Mouse (Mus musculus) granulocyte monocyte progenitor cell, adult 5-6 weeks (primary cell): ENCODE measurements around the gene Cand1. TPM values are rescaled to one million over a fixed set of nuclear protein-coding genes. Genes with fewer than 3 reads are reported as not detected.
A peak's percentile ranks its signal among the peaks of the same experiment; 100 is the strongest.

ENCODE experiments used
- ATAC-seq: replicated peaks from 2 replicates; pipeline ENCODE4 v1.8.0; 2016; ENCODE audit warnings: mild to moderate bottlenecking, moderate TSS enrichment, inconsistent platforms; ENCODE audit not compliant: poor library complexity, severe bottlenecking
- total RNA-seq, 2 experiments: library from RNA; stranded (forward) in 1 of 2; stranded (reverse) in 1 of 2; fragments of 200-712, 200-1000 nt in 1 of 2; fragments of >200 nt in 1 of 2; fragmentation: Nextera tagmentation in 1 of 2; gene quantifications; 2 replicates each; pipeline ENCODE4 v1.2.3; 2014 to 2017

Cand1 gene
- total RNA-seq, 2 experiments from 2014 or later, result 37.8 to 44.0 TPM

DNA sequence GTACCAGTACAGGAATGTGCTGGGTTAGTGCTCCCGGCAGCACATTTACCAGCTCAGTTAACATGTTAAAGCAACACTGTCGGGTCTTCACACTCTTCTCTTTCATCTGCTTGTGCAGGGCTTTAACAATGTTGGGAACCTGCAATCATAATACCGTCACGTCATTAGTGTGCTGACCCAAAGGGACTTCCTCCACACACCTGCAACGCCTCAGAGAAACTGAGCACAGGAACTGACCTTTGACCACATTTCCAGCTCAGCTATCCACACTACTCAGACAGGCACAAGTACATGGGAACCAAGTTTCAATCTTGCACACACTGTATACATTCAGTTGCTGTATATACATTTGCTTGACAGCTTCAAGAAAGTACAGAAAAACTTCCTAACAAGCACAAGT lies 27.4 kb downstream of the Cand1 start:
- no peak for ATAC-seq

DNA sequence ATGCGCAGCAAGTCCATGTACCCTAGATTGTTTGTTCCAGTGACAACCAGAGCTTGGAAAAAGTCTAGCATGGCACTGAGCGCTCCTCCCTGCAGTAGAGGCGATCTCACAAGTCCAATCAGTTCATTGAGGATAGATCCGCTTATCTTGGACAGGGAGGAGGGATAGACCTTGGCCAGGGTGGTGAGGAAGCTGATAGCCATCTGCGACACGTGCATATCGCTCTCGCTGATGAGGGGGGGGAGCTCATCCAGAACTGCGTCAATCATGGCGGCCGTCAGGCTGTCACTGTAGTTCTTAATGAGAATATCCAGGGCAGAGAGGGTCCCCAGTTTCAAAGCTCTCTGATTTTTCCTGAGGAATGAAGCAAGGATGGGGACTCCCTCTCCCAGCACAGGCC lies 28.6 kb downstream of the Cand1 start:
- ATAC-seq, result no peak

DNA sequence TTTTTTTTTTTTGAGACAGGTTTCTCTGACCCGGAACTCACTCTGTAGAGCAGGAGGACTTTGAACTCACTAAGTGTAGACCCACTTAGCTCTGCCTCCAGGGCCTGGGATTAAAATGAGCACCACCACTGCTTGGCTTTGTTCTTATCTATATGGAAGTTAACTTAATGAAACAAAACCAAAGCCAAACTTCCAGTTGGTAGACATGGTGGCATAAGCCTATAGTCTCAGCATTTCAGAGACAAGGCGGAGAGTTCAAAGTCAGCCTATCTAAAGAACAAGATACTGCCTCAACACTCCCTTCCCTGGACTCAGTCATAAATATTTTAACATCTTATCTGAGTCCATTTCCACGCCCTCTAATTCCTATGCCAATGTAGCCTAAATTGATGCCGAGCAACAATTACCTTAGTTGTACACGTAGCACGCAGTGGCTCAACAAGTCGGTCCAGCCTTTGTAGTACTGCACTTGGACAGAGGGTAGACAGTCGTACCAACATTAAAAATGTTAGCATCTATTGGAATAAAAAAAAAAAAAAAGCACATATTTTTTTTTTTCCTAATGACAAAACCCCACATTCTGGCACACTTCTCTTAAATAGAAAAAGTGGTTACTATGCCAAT lies 33.4 kb downstream of the Cand1 start:
- ATAC-seq, result no peak

DNA sequence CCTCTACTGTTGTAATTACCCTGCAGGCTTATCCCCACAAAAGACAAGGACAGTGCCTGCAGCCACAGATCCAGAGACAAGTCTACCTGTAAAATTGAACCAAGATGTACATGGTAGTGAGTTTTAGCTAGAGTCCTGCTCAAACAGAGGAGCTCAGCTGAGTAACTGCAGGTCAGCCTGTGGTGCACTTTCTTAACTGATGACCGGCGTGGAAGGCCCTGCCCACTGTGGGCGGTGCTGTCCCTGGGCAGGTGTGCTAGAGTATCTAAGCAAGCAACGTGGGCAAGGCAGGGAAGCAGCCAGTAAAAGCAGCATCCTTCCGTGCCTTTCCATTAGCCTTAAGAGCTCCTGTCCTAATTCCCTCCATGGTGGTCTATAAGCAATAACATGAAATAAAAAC lies 34.6 kb downstream of the Cand1 start:
- no peak for ATAC-seq

DNA sequence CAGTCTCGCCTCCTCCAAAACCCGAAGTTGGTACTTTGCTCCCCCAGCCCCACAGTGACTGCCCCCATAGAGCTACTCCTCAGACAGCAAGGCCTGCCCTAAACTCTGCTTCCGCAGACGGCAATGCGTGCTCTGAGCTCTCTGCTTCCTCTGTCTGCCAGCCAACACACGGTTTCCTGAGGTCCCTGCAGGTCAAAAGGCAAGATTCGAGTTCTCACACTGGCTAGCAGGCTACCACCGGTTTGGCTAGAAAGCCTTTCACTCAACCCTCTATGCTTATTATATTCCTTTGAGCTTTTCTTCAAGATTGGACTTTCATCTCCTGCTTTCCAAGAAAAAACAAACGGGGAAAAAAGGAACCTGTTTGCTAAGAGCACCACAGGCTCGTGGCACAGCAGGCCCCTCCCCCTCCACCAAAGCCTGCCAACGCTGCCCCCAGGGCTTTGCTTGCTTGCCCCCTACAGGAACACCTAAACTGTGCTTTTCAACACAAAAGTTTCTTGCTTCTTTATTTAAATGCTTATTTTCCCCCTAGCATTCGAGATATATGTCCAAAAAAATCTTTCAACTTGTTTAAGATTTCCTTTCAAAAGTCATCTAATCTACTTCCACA lies 35.4 kb downstream of the Cand1 start:
- peak; percentile 66 for ATAC-seq

DNA sequence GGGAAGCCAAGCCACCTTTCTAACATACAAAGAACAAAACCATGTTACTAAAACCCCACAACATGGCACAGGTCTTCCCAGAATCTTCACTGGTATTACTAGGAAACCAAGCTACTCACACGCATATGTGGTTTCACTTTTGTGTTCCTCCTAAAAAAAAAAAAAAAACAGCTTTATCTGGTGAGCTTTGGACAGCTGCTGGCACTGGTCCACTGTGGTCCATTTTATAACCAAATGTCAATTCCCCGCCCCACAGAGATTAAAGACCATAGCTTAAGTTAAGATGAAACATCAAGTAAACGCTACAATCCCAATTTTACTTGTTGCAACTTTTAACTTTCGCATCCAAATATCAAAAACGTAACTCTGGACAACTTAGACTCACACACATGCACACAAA lies 40.0 kb downstream of the Cand1 start:
- no peak for ATAC-seq

DNA sequence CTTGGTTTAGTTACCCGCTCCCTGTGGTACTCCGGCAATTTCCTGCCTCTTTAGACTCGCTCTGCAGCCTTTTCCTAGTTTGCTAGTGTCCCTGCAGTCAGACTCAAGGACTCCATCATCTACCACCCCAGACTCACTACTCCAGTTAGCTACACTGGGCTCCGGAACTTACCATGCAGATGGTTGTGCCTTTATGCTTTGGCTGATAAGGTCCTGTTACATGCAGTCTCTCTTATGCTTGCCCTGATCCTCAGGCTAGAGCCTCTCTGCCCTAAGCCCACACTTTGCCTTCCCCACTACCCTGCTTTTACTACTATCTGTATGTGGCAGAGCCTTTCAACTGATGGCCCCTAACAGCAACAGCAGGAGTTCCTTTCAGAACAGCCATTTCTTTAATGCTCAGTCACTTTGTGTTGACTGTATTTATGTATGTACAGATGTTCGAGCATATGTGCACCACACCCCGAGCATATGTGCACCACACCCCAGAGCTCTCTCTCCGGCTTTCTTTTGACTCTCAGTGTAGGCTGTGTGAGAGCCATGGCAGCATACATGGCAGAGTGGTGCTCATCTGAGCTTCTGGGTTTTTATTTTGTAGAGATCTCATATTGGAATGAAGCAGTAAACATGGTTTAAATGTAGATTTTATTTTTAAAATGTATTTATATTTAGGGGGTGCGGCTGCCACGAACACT lies 41.5 kb downstream of the Cand1 start:
- ATAC-seq, result no peak

DNA sequence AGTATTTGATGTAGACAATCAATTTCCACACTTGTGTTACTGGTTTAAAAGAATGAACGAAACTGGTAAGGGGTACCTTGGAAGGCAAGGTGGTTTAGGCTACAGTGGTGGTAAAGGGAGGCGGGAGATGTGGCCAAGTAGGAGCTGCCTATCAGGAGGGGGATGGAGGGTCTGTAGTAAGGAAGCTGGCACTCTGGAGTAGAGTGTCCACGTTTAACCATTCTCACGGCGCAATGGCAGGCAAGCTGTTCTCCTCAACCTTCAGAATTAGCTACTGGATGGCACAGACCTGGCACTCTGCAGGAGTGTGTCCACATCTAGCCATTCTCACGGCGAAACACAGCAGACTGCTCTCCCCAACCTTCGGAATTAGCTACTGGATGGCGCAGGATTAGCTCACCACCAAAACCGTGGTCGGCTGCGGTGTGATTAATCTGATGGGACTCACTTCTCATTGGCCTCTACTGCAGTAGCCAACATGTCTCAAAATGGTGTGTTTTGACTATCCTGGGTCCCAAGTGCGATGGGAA lies 42.2 kb downstream of the Cand1 start:
- no peak for ATAC-seq

DNA sequence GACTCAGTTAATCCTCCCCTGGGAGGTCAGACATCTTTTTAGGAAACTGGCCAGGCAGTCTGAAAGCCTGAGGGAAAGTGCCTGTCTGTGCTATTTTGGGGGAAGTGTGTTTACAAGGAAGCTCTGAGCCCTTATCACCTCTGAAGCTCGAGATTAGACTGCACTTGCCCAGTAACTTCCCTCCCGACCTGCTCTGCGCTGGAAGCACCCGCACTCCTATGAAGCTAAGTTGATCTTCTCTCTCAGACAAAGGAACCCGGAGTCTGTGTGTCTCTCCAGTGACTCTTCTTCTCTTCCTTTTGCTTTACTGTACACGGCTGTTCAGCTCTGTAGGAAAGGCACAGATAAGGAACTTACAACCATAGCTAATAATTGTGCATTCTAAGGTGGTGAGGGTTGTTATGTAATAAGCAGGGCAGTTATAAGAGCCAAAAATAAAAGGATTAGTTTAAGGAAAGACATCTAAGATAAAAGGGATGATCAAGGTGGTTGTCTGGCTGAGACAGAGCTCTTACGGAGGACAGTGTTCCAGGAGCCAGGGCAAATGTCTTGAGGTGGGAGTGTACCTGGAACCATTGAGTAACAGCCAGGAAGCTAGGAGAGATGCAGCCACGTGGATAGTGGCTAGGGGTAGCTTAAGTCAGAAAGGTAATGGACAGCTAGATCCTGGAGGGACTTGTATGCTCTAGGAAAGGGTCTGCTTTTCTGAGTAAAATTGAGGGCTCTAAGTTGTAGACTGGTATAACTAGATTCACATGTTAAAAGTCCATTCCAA lies 47.1 kb downstream of the Cand1 start:
- 0 out of 2 replicates have a peak, but pooled peaks have one; percentile 27 for ATAC-seq

DNA sequence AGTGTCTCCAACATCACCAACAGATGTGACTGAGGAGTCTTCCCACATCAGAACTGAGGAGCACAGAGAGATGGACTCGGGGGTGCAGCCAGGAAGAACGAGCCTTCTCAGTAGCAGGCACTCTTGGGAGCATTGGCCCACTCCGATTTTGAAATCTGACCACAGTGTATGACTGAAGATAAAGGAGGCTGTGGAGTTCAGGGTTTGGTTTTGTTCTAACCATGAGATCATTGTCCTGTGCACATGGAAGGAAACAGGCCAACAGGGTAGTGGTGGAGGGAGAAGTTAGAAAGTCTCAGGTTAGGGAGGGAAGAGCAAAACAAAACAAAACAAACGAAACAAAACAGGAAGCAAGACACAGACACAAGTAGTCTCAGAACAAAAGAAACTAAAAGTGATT lies 52.1 kb downstream of the Cand1 start:
- peak; percentile 89 for ATAC-seq

DNA sequence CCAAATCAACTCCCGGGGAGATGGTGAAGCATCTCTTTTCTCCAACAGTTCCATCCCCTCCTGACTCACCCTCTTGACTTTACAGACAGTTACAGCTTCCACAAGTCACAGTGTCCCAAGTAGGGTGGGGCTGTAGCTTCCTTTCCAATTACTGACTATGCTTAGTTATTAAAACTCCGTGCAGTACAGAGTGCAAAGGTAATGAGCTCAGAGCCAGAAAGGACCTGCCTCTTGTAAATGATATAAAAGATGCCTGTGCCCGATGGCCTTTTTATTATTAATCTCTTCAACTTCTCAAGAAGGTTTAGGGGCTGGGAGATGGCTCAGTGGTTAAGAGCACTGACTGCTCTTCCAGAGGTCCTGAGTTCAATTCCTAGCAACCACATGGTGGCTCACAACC lies 70.2 kb downstream of the Cand1 start:
- no peak for ATAC-seq

DNA sequence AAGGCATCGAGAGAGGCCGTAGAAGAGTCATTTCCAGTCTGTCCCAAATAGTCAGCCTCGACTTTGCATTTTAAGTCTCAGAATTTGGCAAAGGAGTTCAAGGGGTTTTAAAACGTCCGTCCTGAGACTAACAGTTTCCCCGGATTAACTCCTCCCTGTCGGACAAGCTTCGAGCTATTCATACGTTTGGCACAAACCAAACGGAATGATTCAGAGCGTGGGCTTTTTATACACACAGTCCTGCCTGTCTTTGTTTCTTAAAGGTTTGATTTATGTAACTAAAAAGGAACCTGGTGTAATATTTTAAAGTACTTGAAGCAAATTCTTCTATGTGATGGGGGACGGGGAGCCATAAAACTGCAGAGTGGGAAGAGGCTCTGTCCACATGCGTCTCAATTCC lies 70.6 kb downstream of the Cand1 start:
- ATAC-seq, result no peak

DNA sequence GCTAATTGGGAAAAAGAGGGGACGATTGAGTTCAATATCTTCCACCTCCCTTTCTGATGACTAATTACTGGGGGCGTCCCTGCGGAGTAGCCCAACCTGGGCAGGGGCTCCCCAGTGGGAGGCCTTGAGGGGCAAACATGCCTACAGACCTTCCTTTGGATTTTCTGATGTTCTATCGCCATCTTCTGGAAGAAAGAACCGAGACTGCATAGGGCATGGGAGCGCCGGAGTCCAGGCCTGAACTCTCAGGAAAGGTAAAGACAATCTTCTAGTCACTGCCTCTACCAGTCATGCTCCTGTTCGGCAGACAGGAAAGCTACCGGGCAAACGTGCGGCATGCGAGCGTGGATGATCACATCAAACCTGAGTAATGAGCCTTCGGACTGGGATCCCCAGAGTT lies 71.1 kb downstream of the Cand1 start:
- ATAC-seq, result no peak

DNA sequence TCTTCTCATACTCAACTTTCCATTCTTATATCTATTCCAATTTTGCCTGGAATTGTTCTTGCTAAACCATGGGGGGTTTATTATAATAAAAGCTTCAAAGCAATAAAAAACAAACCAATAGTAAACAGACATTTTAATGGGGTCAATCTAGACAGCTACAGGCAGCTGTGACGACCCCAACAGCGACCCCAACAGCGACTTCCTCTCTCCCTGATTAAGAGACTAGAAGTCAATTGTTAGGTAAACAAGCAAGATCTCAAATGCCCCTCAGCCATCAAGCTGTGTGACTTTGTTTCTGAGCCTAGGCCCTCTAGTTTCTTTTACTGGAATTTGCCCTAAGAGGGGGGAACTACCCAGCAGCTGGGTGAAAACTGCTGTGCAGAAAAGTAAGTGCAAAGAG lies 72.0 kb downstream of the Cand1 start:
- no peak for ATAC-seq

DNA sequence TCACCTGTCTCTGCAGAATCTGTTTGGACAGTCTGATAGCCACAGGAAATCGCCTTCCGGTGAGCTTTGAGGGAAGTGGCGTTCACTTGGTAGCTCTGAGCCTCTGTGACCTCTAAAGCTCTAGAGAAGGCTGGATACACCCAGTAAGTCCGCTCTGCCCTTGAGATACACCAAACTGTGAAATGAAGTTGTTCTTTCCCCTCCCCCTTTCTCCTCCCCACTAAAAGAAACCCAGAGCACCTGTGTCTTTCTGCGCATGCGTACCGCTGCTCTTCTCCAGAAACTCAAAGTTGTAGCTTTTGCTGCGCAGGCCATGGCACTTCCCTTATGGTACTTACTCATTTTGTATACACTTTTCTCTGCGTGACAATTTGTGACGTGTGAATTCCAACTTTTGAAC lies 74.8 kb downstream of the Cand1 start:
- ATAC-seq, result no peak

DNA sequence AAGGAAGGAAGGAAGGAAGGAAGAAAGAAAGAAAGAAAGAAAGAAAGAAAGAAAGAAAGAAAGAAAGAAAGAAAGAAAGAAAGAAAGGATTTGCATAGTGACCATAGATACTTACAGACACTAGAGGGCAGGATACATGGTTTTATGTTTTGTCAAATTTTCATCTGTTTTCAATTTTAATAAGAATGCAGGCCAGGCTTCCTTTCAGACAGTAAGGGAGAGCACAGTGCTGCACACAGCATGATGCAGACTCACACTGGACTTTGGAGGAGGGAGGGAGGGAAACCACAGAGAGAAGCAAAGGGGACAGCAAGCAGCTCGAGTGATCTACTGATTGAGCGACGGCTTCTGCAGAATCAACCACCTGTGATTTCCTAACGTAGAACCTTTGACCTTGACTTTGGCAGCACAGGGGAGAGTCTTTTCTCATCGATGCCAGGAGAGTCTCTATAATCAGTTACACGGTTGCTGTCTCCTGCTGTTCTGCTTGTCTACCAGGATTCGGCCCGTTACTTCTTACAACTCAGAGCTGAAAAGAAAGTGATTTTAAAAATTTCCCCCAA lies 78.0 kb downstream of the Cand1 start:
- no peak for ATAC-seq

DNA sequence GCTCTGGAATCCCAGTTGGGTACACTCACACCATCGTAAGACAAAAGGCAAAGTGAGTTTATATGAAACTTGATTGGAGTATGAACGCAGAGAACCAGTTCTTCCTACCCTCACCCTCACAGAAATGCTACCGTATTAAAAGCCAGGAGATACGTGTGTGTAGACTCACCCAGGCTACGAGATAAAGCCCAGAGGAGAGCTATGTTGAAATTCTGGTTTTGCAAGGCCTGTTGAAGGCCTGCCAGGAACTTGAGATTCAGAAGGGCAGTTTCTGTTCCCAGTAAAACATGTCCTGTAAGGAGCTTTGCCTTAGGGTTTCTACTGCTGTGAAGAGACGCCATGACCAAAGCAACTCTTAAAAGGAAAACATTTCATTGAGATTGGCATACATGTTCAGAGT lies 79.7 kb downstream of the Cand1 start:
- peak; percentile 35; the same call in 1 of the 2 replicates for ATAC-seq

DNA sequence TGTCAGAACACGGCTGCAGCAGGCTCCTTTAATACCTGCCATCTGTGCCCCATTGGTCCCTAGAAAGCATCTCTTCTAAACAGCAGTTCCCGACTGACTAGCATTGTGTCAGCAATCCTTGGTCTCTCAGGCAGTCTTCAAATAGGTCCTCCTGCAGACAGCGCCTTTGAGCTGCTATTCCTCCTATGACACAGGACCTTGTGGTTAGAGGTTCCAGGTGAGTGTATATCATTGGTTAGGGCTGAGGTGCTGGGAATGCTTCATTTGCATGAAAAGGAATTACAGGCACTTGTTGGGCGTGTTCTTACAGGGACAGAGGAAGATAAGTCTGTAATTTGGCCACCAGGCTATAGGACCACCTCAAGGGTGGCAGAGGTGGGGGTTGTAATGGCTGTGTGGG lies 90.6 kb downstream of the Cand1 start:
- no peak for ATAC-seq
